Mouse (Mus musculus) embryonic fibroblast, embryonic 13.5 days (primary cell): ENCODE measurements around the gene Spp2.

Experiments used
- CTCF ChIP-seq: IDR thresholded peaks from 2 replicates; pipeline ENCODE4 v1.5.1; 2011; ENCODE audit warnings: mild to moderate bottlenecking, control low read depth, low read length, moderate library complexity, borderline replicate concordance; ENCODE audit not compliant: insufficient read depth
- POLR2A ChIP-seq: IDR thresholded peaks from 2 replicates; pipeline ENCODE4 v1.6.1; 2011; ENCODE audit warnings: low read depth, mild to moderate bottlenecking, control low read depth, low read length, moderate library complexity

- no peak for TF ChIP-seq CTCF
- TF ChIP-seq POLR2A: no peak
Observed at GRCm38 (mm10) chr1:88403378-88403777, 3.4 kb upstream of the Spp2 start.
